Mouse (Mus musculus): ENCODE data around the gene Mcam. TPM values are rescaled to one million over a fixed set of nuclear protein-coding genes. Genes with fewer than 3 reads are reported as not detected.
"Not testable (repeated sequence)": the region's sequence is repeated elsewhere in the genome, so short reads cannot be mapped to it uniquely, and the experiment has no call there.

The Mcam gene
- polyA plus RNA-seq, 1 experiment from 2014 or later: not detected

GRCm38 (mm10) chr9:44104881-44105280 is 29.4 kb upstream of the Mcam start:
- H3K36me3 ChIP-seq (ENCODE audit: inconsistent target): no peaks in the 10 kb centered on the region
- WGBS (ENCODE audit: missing documents): 89% methylated on average over 7 of the region's 7 CpGs
- H3K27ac ChIP-seq: no peak overlapping the region
- H3K79me2 ChIP-seq (ENCODE audit: inconsistent target): peaks cover 35% of the 10 kb centered on the region
- no peak overlapping the region for H3K4me3 ChIP-seq (ENCODE audit: inconsistent target)

DNA sequence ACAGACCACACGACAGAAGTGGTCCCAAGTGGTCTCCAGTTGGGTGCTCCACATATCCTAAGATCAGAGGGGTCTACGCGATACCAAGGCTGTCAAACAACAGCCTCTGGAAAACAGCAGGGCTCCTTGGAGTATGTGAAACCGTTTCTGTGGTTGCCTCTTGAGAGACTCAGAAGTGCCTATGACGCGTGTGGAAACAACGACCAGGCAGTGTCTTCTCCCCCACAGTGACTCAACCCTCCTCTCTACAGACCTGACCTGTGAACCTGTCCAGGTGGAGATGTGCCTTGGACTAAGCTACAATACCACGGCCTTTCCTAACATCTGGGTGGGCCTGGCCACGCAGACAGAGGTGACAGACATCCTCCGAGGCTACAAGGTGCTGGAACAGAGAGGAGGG is 28.5 kb upstream of the Mcam start:
- 89% methylated on average over 10 of the region's 10 CpGs for WGBS (ENCODE audit: missing documents)
- Histone ChIP-seq H3K36me3 (ENCODE audit: inconsistent target) (no peaks in the 10 kb centered on the region), H3K27ac (no peak overlapping the region), H3K79me2 (ENCODE audit: inconsistent target) (peaks cover 43% of the 10 kb centered on the region), H3K4me3 (ENCODE audit: inconsistent target) (no peak overlapping the region)

DNA sequence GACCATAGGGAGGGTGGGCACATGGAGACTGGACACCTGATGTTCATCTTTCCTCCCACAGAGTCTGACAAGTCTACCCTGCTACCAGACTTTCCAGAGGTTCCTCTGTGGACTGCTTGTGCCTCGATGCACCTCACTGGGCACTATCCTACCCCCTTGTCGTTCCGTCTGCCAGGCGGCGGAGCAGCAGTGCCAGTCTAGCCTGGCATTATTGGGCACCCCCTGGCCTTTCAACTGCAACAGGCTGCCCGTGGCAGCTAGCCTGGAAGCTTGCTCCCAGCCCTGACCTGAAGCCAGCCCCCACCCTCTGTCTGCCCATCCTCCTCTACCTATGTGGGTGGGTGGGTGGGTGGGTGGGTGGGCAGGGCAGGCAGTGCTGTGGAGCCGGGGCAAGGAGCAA is 28.1 kb upstream of the Mcam start:
- no peak overlapping the region for H3K4me3 ChIP-seq (ENCODE audit: inconsistent target)
- no peaks in the 10 kb centered on the region for H3K36me3 ChIP-seq (ENCODE audit: inconsistent target)
- 96% methylated on average over 7 of the region's 7 CpGs for WGBS (ENCODE audit: missing documents)
- no peak overlapping the region for H3K27ac ChIP-seq
- H3K79me2 ChIP-seq (ENCODE audit: inconsistent target): peaks cover 43% of the 10 kb centered on the region

- no peak overlapping the region for H3K27ac ChIP-seq
- peaks cover 44% of the 10 kb centered on the region for H3K79me2 ChIP-seq (ENCODE audit: inconsistent target)
- H3K4me3 ChIP-seq (ENCODE audit: inconsistent target): no peak overlapping the region
- no peaks in the 10 kb centered on the region for H3K36me3 ChIP-seq (ENCODE audit: inconsistent target)
- 96% methylated on average over 4 of the region's 4 CpGs for WGBS (ENCODE audit: missing documents)
Observed at GRCm38 (mm10) chr9:44106596-44106995, 27.7 kb upstream of the Mcam start.

DNA sequence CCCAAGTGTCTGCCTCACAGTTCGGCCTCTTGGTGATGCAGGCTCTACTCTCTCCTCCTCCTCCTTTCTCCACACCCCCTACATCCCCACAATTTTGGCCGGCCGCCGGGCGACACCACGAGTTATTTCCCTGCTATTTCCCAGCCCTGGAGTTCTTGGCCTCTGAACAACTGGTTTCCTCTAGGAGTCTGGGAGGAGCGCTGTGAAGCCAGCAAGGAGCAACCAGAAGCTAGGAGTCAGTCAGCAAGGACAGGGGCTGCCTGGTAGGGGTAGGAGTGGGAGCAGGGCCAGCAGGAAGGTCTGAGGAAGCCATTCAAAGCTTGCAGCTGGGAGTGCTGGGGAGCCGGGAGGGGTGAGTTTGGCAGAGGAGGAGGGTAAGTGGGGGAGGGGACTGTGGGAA is 27.2 kb upstream of the Mcam start, which contains the start of gene C1qtnf5:
C1qtnf5 (plus strand) TSS at position 136 of the 400 bp plus-strand sequence.
- no peak within 1 kb of the TSS for H3K4me3 ChIP-seq (ENCODE audit: inconsistent target)
- H3K79me2 ChIP-seq (ENCODE audit: inconsistent target): peaks cover 49% of the 10 kb centered on the region
- H3K27ac ChIP-seq: no peak within 1 kb of the TSS
- no peaks in the 10 kb centered on the region for H3K36me3 ChIP-seq (ENCODE audit: inconsistent target)
- 95% methylated on average over 4 of the region's 8 CpGs for WGBS (ENCODE audit: missing documents)

- H3K79me2 ChIP-seq (ENCODE audit: inconsistent target): peaks cover 50% of the 10 kb centered on the region
- no peaks in the 10 kb centered on the region for H3K36me3 ChIP-seq (ENCODE audit: inconsistent target)
- no peak overlapping the region for H3K27ac ChIP-seq
- WGBS (ENCODE audit: missing documents): 91% methylated on average over 22 of the region's 25 CpGs
- H3K4me3 ChIP-seq (ENCODE audit: inconsistent target): no peak overlapping the region
Observed at GRCm38 (mm10) chr9:44107557-44108179, 26.6 kb upstream of the Mcam start.

DNA sequence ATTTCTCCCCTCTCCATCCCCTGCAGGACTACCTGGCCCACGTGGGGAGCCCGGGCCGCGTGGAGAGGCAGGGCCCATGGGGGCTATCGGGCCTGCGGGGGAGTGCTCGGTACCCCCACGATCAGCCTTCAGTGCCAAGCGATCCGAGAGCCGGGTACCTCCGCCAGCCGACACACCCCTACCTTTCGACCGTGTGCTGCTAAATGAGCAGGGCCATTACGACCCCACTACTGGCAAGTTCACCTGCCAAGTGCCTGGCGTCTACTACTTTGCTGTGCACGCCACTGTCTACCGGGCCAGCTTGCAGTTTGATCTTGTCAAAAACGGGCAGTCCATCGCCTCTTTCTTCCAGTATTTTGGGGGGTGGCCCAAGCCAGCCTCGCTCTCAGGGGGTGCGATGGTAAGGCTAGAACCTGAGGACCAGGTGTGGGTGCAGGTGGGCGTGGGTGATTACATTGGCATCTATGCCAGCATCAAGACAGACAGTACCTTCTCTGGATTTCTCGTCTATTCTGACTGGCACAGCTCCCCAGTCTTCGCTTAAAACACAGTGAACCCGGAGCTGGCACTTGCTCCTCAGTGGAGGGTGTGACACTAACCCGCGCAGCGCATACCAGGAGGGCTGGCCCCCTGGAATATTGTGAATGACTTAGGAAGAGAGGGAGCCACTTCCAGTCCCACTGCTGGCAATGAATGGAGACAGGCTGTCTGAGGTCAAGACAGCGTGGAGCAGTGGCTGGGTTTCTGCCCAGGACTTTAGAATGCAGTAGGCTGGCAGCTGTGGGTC is 25.8 kb upstream of the Mcam start:
- H3K4me3 ChIP-seq (ENCODE audit: inconsistent target): no peak overlapping the region
- H3K27ac ChIP-seq: no peak overlapping the region
- WGBS (ENCODE audit: missing documents): 94% methylated on average over 31 of the region's 31 CpGs
- no peaks in the 10 kb centered on the region for H3K36me3 ChIP-seq (ENCODE audit: inconsistent target)
- peaks cover 50% of the 10 kb centered on the region for H3K79me2 ChIP-seq (ENCODE audit: inconsistent target)

DNA sequence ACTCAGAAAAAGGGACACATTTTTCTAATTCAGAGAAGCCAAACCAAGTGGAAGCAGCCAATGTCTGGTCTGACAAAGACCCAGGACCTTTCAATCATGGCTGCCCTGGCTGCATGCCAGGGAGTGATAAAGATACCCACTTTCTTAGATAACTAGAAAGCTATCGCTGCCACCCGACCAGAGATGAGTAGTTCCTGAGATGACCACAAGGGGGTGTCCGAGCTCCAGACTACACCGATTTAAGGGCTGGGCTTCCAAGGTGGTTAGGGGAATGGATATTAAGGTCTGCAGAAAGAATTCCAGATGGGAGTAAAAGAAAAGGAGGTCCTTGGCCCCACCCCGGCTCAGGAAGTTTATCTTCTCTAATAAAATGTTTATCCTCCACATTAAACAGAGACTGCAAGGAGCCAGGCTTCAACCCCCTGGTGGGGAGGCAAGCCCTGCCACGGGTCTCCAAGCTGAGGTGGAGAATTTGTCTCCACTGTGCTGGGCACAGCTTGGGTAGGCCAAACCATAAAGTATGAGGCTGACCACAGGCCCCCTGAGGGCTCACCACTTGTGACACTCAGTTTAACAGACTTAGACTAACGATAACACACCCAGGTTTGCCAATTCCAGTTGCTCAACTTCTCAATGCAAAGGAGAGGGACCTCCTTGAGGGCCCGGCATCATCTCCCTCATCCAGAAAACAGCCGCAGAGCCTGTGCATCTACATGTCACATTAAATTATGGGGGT is 24.7 kb upstream of the Mcam start:
- no peaks in the 10 kb centered on the region for H3K36me3 ChIP-seq (ENCODE audit: inconsistent target)
- H3K4me3 ChIP-seq (ENCODE audit: inconsistent target): no peak overlapping the region
- H3K27ac ChIP-seq: no peak overlapping the region
- H3K79me2 ChIP-seq (ENCODE audit: inconsistent target): peaks cover 50% of the 10 kb centered on the region
- 17% methylated on average over 7 of the region's 9 CpGs for WGBS (ENCODE audit: missing documents)

DNA sequence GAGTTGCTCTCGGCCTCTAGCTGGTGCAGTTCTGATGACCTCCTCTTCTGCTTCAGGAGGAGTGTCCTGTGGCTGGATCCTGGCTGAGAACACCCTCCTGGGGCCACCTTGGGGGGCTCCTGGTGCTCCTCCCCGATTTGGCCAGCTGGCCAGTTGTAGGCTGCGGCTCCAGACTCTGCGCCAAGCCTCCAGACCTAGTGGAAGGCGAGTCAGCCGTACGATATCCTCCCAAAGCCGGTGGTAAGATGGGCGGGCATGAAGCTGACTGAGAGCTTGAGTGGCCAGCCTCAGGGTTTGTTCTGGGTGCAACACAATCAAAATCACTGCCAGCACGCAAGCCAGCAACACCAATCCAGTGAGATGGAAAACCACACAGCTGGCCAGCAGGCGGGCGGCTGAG is 22.4 kb upstream of the Mcam start:
- H3K4me3 ChIP-seq (ENCODE audit: inconsistent target); H3K27ac ChIP-seq; H3K36me3 ChIP-seq (ENCODE audit: inconsistent target): not testable (repeated sequence)
- H3K79me2 ChIP-seq (ENCODE audit: inconsistent target): peaks cover 45% of the 10 kb centered on the region
- 82% methylated on average over 4 of the region's 12 CpGs for WGBS (ENCODE audit: missing documents)

GRCm38 (mm10) chr9:44113105-44113789 is 21.0 kb upstream of the Mcam start, which contains the start of the genes Gm49380 and Rnf26:
TSS of gene Gm49380 (minus strand) at chr9:44113500.
TSS of gene Rnf26 (minus strand) at chr9:44113517.
- WGBS (ENCODE audit: missing documents): under 1% methylated on average over 51 of the region's 51 CpGs
- Histone ChIP-seq H3K36me3 (ENCODE audit: inconsistent target) (no peaks in the 10 kb centered on the region), H3K79me2 (ENCODE audit: inconsistent target) (peaks cover 32% of the 10 kb centered on the region), H3K27ac (no peak within 1 kb of the TSS), H3K4me3 (ENCODE audit: inconsistent target) (peak within 1 kb of the TSS; percentile 48)

DNA sequence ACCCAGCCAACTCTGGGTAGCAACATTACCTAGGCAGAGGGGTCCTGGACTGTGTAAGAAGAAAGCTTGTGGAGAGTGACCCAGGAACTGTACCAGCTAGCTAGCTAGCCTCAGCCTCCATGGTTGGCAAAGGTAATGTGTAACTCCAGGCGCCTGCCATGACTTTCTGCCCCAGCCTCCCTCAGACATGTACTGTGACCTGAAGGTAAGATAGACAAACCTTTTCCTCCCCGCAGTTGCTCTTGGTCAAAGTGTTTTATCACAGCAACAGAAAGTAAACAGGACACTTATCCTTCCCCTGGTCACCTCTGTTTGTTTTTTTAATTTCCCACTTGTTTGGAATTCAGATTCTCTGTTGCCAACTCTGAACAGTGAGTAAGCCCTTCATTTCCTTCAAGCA is 19.8 kb upstream of the Mcam start:
- no peak overlapping the region for H3K27ac ChIP-seq

DNA sequence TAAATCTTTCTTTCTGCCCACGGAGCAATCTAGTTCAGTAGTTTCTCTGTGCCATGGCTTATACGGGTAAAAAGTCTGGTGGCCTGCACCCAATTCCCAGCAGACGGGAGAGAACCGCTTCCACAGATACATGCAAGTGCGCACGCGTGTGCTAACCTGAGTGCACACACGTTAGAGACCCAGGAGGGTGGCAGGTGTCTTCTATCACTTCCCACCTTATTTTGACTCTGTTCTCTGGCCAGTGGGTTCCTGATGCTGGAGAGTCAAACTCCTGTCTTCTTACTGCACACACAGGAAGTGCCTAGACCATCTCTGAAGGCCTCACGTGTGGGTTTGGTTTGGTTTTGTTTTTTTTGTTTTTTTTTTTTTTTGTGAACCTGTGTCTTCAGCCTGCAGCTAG is 18.7 kb upstream of the Mcam start:
- H3K79me2 ChIP-seq (ENCODE audit: inconsistent target): peaks cover 8% of the 10 kb centered on the region; the same call in 1 of the 2 replicates
- 85% methylated on average over 9 of the region's 9 CpGs for WGBS (ENCODE audit: missing documents)
- H3K4me3 ChIP-seq (ENCODE audit: inconsistent target): no peak overlapping the region
- H3K27ac ChIP-seq: no peak overlapping the region
- no peaks in the 10 kb centered on the region for H3K36me3 ChIP-seq (ENCODE audit: inconsistent target)

More for the DNA sequence above, 19.8 kb upstream of the Mcam start:
- Histone ChIP-seq H3K4me3 (ENCODE audit: inconsistent target) (no peak overlapping the region), H3K79me2 (ENCODE audit: inconsistent target) (peaks cover 20% of the 10 kb centered on the region), H3K36me3 (ENCODE audit: inconsistent target) (no peaks in the 10 kb centered on the region)
- 97% methylated on average over 2 of the region's 2 CpGs for WGBS (ENCODE audit: missing documents)

- Histone ChIP-seq H3K79me2 (ENCODE audit: inconsistent target) (peaks cover 7% of the 10 kb centered on the region; the same call in 1 of the 2 replicates), H3K27ac (no peak overlapping the region), H3K36me3 (ENCODE audit: inconsistent target) (no peaks in the 10 kb centered on the region), H3K4me3 (ENCODE audit: inconsistent target) (no peak overlapping the region)
- WGBS (ENCODE audit: missing documents): 94% methylated on average over 2 of the region's 4 CpGs
Observed at GRCm38 (mm10) chr9:44116182-44116581, 18.1 kb upstream of the Mcam start.

GRCm38 (mm10) chr9:44119011-44119410 is 15.3 kb upstream of the Mcam start:
- Histone ChIP-seq H3K79me2 (ENCODE audit: inconsistent target) (no peaks in the 10 kb centered on the region), H3K4me3 (ENCODE audit: inconsistent target) (no peak overlapping the region)
- WGBS (ENCODE audit: missing documents): 67% methylated on average over 5 of the region's 5 CpGs

More at GRCm38 (mm10) chr9:44119011-44119410, 15.3 kb upstream of the Mcam start:
- Histone ChIP-seq H3K36me3 (ENCODE audit: inconsistent target) (no peaks in the 10 kb centered on the region), H3K27ac (no peak overlapping the region)
